14 mouse cellular contexts compared by ENCODE assay signal in genomic region chr2:121679711-121680110, GRCm38 (mm10).
DNase-seq lines count a peak whose midpoint lies in the region; ATAC-seq and TF ChIP-seq lines count a peak whose summit lies in the region.
"Had no signal": no experiment of that assay in that cellular context is flagged by ENCODE, and none has a peak within 500 bp of the region (broad histone marks: within the 10 kb centered on the region; RNA-seq: fewer than 3 reads in every experiment).

No protein-coding gene starts in this region.

- peaks cover 6% of the 10 kb centered on the region; the same call in 1 of the 2 replicates for H3K4me1 ChIP-seq in hindbrain, postnatal 0 days (ENCODE audit: insufficient read depth, low read length)
- peaks cover 16% of the 10 kb centered on the region for H3K4me1 ChIP-seq in hindbrain, embryonic 13.5 days (replicated peaks)

- no peaks in the 10 kb centered on the region for H3K36me3 ChIP-seq in hindbrain, postnatal 0 days (ENCODE audit: insufficient read depth, low read length)
- H3K36me3 ChIP-seq in hindbrain, embryonic 13.5 days, result no peaks in the 10 kb centered on the region
- H3K36me3 ChIP-seq: heart, embryonic 13.5 days; hindbrain, embryonic 12.5 days; midbrain, embryonic 13.5 days had no signal

- no peak overlapping the region for H3K27ac ChIP-seq in hindbrain, postnatal 0 days
- no peak overlapping the region for H3K27ac ChIP-seq in hindbrain, embryonic 13.5 days
- H3K27ac ChIP-seq: heart, embryonic 13.5 days; hindbrain, embryonic 12.5 days; midbrain, embryonic 13.5 days had no signal

- H3K27me3 ChIP-seq in hindbrain, postnatal 0 days (ENCODE audit: insufficient read depth, low read length), result no peaks in the 10 kb centered on the region
- H3K27me3 ChIP-seq in hindbrain, embryonic 13.5 days, result no peaks in the 10 kb centered on the region
- H3K27me3 ChIP-seq: heart, embryonic 13.5 days; hindbrain, embryonic 12.5 days; midbrain, embryonic 13.5 days had no signal

- H3K4me3 ChIP-seq in hindbrain, postnatal 0 days (ENCODE audit: low read length), result no peak overlapping the region
- no peak overlapping the region for H3K4me3 ChIP-seq in hindbrain, embryonic 13.5 days
- H3K4me3 ChIP-seq: heart, embryonic 13.5 days; hindbrain, embryonic 12.5 days; midbrain, embryonic 13.5 days had no signal

- no peaks in the 10 kb centered on the region for H3K9me3 ChIP-seq in hindbrain, postnatal 0 days (ENCODE audit: low read length)
- H3K9me3 ChIP-seq in hindbrain, embryonic 13.5 days, result no peaks in the 10 kb centered on the region
- H3K9me3 ChIP-seq: heart, embryonic 13.5 days; hindbrain, embryonic 12.5 days; midbrain, embryonic 13.5 days had no signal

- no peak overlapping the region for H3K9ac ChIP-seq in hindbrain, postnatal 0 days (replicated peaks; ENCODE audit: low read length)
- no peak overlapping the region for H3K9ac ChIP-seq in hindbrain, embryonic 13.5 days
- H3K9ac ChIP-seq: heart, embryonic 13.5 days; hindbrain, embryonic 12.5 days; midbrain, embryonic 13.5 days had no signal

- 85% methylated on average over 7 of the region's 7 CpGs for WGBS in hindbrain, postnatal 0 days
- WGBS in hindbrain, embryonic 13.5 days, result 80% methylated on average over 7 of the region's 7 CpGs

- DNase-seq in hindbrain, postnatal 0 days (ENCODE audit: low spot score), result peak; percentile 36
- peak; percentile 16 for DNase-seq in retina, embryonic 14.5 days (ENCODE audit: low spot score)
- no peak for DNase-seq in retina, postnatal 1 day
- peak; percentile 55 for DNase-seq in brain, adult 2 months (ENCODE audit: low read depth, low spot score)
- no peak for DNase-seq in urinary bladder, postnatal 25 days (ENCODE audit: low spot score)
- no peak for DNase-seq in thymus, adult 18-20 months
- DNase-seq: cerebellum, postnatal 25 days; layer of hippocampus, adult 9-11 months; lung, adult 2 months; right cerebral cortex, postnatal 4 days had no signal

- no peak overlapping the region for H3K4me2 ChIP-seq in hindbrain, postnatal 0 days (ENCODE audit: low read depth, low read length)
- H3K4me2 ChIP-seq in hindbrain, embryonic 13.5 days, result no peak overlapping the region
- H3K4me2 ChIP-seq: heart, embryonic 13.5 days; hindbrain, embryonic 12.5 days; midbrain, embryonic 13.5 days had no signal

- ATAC-seq in hindbrain, postnatal 0 days, result no peak
- ATAC-seq in hindbrain, embryonic 13.5 days (ENCODE audit: low FRiP score), result no peak
- ATAC-seq: midbrain, embryonic 13.5 days had no signal

- TF ChIP-seq CTCF in hindbrain, postnatal 0 days (IDR thresholded peaks at IDR 0.05; ENCODE audit: low read depth), result peak; percentile 44

Comparison
In these comparisons a context has a peak if more than half of its experiments do, and no peak if none do; other contexts are left out.
1. DNase-seq: peak in hindbrain, postnatal 0 days (single experiment), retina, embryonic 14.5 days (single experiment) and brain, adult 2 months (single experiment); none in retina, postnatal 1 day (single experiment), urinary bladder, postnatal 25 days (single experiment) and thymus, adult 18-20 months (0 of 2).